Mouse (Mus musculus) lung, adult 2 months (tissue): ENCODE measurements around the gene Olfr263.

Experiments
- CTCF ChIP-seq: fragments of 200-500 bp; IDR thresholded peaks from 2 replicates; pipeline ENCODE4 v1.5.1; 2011; ENCODE audit warnings: mild to moderate bottlenecking, low read length, control low read depth; ENCODE audit not compliant: insufficient read depth
- POLR2A ChIP-seq: fragments of 200-500 bp; IDR thresholded peaks from 2 replicates; pipeline ENCODE4 v1.6.1; 2011; ENCODE audit warnings: low read depth, mild to moderate bottlenecking, control low read depth, low read length, borderline replicate concordance; ENCODE audit errors: extremely low read depth

GRCm38 (mm10) chr13:21082686-21083085, 46.8 kb upstream of the Olfr263 start:
- TF ChIP-seq CTCF (no peak), POLR2A (no peak)
